Mouse (Mus musculus): Measurements from ENCODE around the gene Gm10801.
"Not testable (repeated sequence)": the region's sequence is repeated elsewhere in the genome, so short reads cannot be mapped to it uniquely, and the experiment has no call there.

DNA sequence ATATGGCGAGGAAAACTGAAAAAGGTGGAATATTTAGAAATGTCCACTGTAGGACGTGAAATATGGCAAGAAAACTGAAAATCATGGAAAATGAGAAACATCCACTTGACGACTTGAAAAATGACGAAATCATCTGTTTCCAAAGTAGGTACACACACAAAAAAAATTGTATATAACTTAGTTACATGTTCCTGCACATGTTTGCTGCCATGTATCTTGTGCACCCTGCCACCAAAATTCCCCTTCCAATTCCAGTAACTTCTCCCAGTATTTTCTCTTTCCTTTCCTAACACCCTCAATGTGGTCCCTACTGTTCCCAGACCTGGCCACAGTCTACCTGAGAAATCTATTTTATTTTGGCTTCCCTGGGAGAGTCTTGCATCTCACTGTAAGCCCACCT is 5.2 kb downstream of the Gm10801 start, which contains the start of gene Gm10800:
- not testable (repeated sequence) for TF ChIP-seq ETS1 (IDR thresholded peaks at IDR 0.05; ENCODE audit: low read depth, low read length); MAZ (IDR thresholded peaks at IDR 0.05; ENCODE audit: low read depth, low read length); MYB (IDR thresholded peaks at IDR 0.05; ENCODE audit: low read depth, low read length); MYC (IDR thresholded peaks at IDR 0.05; ENCODE audit: low read depth, low read length); CTCF (IDR thresholded peaks at IDR 0.05 in 2 of 3, conservative IDR thresholded peaks at IDR 0.05 in 1 of 3; ENCODE audit: control insufficient read depth in 1 of 3, insufficient read depth in 1 of 3, low read depth in 2 of 3, low read length in 3 of 3, poor library complexity in 1 of 3, severe bottlenecking in 1 of 3); POLR2A (IDR thresholded peaks at IDR 0.05; ENCODE audit: control insufficient read depth in 1 of 2, insufficient read depth in 1 of 2, low read depth in 1 of 2, low read length in 2 of 2, poor library complexity in 1 of 2); MAX (IDR thresholded peaks at IDR 0.05; ENCODE audit: low read length); BHLHE40 (IDR thresholded peaks at IDR 0.05; ENCODE audit: borderline replicate concordance, low read depth, low read length); NRF1 (IDR thresholded peaks at IDR 0.05; ENCODE audit: insufficient read depth, low read depth, low read length, poor library complexity, severe bottlenecking); MAFK (IDR thresholded peaks at IDR 0.05; ENCODE audit: borderline replicate concordance, low read depth, low read length); ZMIZ1 (IDR thresholded peaks at IDR 0.05; ENCODE audit: low read depth, low read length); EP300 (IDR thresholded peaks at IDR 0.05; ENCODE audit: low read depth in 1 of 2, low read length in 2 of 2); ZKSCAN1 (IDR thresholded peaks at IDR 0.05; ENCODE audit: low read depth, low read length); ZC3H11A (IDR thresholded peaks at IDR 0.05; ENCODE audit: low read depth, low read length)
